Mouse (Mus musculus) forebrain, embryonic 14.5 days (tissue): ENCODE data around the gene 0610009B22Rik. TPM values are rescaled to one million over a fixed set of nuclear protein-coding genes. Genes with fewer than 3 reads are reported as not detected.
"Not testable (repeated sequence)": the region's sequence is repeated elsewhere in the genome, so short reads cannot be mapped to it uniquely, and the experiment has no call there.

ENCODE experiments used
- ATAC-seq: fragments of 200-750 bp; cut with Nextera tagmentation; 2 replicates; pipeline ENCODE4 v1.8.0; 2017; ENCODE audit warnings: mild to moderate bottlenecking, moderate library complexity
- DNase-seq: peaks from one replicate; pipeline ENCODE4 v3.0.0-alpha.2; 2015; ENCODE audit warnings: low spot score
- H3K27ac ChIP-seq: fragments of 300-500 bp; sonication (generic); 2 replicates; pipeline ENCODE4 v1.5.1; 2014; ENCODE audit warnings: low read depth, mild to moderate bottlenecking, control low read depth, low read length, moderate library complexity
- H3K27me3 ChIP-seq: fragments of 300-500 bp; sonication (generic); replicated peaks from 2 replicates; pipeline ENCODE4 v1.6.1; 2014; ENCODE audit warnings: low read length, control low read depth, mixed read lengths; ENCODE audit not compliant: control insufficient read depth, insufficient read depth
- H3K36me3 ChIP-seq: fragments of 300-500 bp; sonication (generic); 2 replicates; pipeline ENCODE4 v1.6.1; 2014; ENCODE audit warnings: low read length, control low read depth; ENCODE audit not compliant: control insufficient read depth, insufficient read depth
- H3K4me1 ChIP-seq: fragments of 300-500 bp; sonication (generic); 2 replicates; pipeline ENCODE4 v1.6.1; 2014; ENCODE audit warnings: antibody characterized with exemption, low read length, control low read depth; ENCODE audit not compliant: control insufficient read depth, insufficient read depth
- H3K4me2 ChIP-seq: fragments of 300-500 bp; sonication (generic); 2 replicates; pipeline ENCODE4 v1.6.1; 2014; ENCODE audit warnings: mild to moderate bottlenecking, control low read depth, low read length
- H3K4me3 ChIP-seq: fragments of 300-500 bp; sonication (generic); 2 replicates; pipeline ENCODE4 v1.5.1; 2014; ENCODE audit warnings: low read depth, low read length, control low read depth
- H3K9ac ChIP-seq: fragments of 300-500 bp; sonication (generic); 2 replicates; pipeline ENCODE4 v1.6.1; 2014; ENCODE audit warnings: mild to moderate bottlenecking, low read length, control low read depth, moderate library complexity
- H3K9me3 ChIP-seq: fragments of 300-500 bp; sonication (generic); replicated peaks from 2 replicates; pipeline ENCODE4 v1.6.1; 2016; ENCODE audit warnings: low read length, control low read depth, mixed read lengths; ENCODE audit not compliant: control insufficient read depth
- WGBS: fragments of 180-500 bp; shearing (Covaris S2); extraction: QIAGEN DNeasy Blood & Tissue Kit; methylation state at CpG from one replicate; pipeline ENCODE4 v1.1.7; 2014; 5-methylcytosine and 5-hydroxymethylcytosine counted together
- polyA plus RNA-seq: library from polyadenylated mRNA; unstranded; fragments of >200 nt; fragmentation: Nextera tagmentation; extraction: Ambion mirVana; gene quantifications from 2 replicates; pipeline ENCODE4 v1.2.1, GENCODE M21; 2014

Gene 0610009B22Rik
- polyA plus RNA-seq, 1 experiment from 2014 or later = 108 TPM

- Histone ChIP-seq H3K27ac (no peak overlapping the region), H3K4me2 (no peak overlapping the region), H3K4me3 (no peak overlapping the region), H3K9ac (no peak overlapping the region), H3K4me1 (no peaks in the 10 kb centered on the region), H3K27me3 (no peaks in the 10 kb centered on the region), H3K9me3 (no peaks in the 10 kb centered on the region), H3K36me3 (no peaks in the 10 kb centered on the region)
- no peak for ATAC-seq
- DNase-seq = no peak
- whole genome bisulfite sequencing = 73% methylated on average over 2 of the region's 2 CpGs
Measured at GRCm38 (mm10) chr11:51671376-51671775, 17.3 kb downstream of the 0610009B22Rik start.

- Histone ChIP-seq H3K4me3 (no peak overlapping the region), H3K27me3 (no peaks in the 10 kb centered on the region), H3K4me1 (no peaks in the 10 kb centered on the region), H3K36me3 (no peaks in the 10 kb centered on the region), H3K4me2 (no peak overlapping the region), H3K9ac (no peak overlapping the region), H3K9me3 (no peaks in the 10 kb centered on the region), H3K27ac (no peak overlapping the region)
- ATAC-seq (no peak), DNase-seq (no peak)
- WGBS = 93% methylated on average over 7 of the region's 7 CpGs
Measured at GRCm38 (mm10) chr11:51670846-51671245, 17.8 kb downstream of the 0610009B22Rik start.

GRCm38 (mm10) chr11:51664747-51665146 is 23.9 kb downstream of the 0610009B22Rik start:
- H3K4me2 ChIP-seq, ATAC-seq, H3K9ac ChIP-seq, H3K4me3 ChIP-seq, H3K27me3 ChIP-seq, H3K27ac ChIP-seq, H3K9me3 ChIP-seq, H3K36me3 ChIP-seq, DNase-seq, H3K4me1 ChIP-seq: not testable (repeated sequence)
- WGBS = 94% methylated on average over 7 of the region's 7 CpGs

DNA sequence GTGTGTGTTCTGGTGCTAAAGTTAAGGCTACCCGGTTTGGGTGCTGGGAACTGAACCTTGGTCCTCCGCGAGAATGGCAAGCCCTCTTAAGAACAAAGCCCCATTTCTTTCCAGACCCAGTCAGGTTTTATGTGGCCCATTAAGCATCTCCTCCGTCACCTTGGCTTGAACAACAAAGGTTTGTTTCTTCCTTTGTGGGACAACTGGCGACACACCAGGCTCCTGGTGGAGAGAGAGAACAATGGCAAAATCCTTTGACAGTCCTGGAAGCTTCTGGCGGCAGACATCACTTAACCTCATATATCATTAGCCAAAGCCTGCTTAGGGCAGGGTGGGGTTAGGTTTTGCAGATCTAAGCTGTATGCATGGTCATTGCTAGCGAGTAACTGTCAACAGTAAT is 26.0 kb downstream of the 0610009B22Rik start:
- no peak overlapping the region for H3K4me3 ChIP-seq
- no peak overlapping the region for H3K4me2 ChIP-seq
- H3K27me3 ChIP-seq = no peaks in the 10 kb centered on the region
- 64% methylated on average over 7 of the region's 7 CpGs for whole genome bisulfite sequencing
- H3K27ac ChIP-seq = no peak overlapping the region
- H3K9ac ChIP-seq = no peak overlapping the region
- DNase-seq = no peak
- ATAC-seq = no peak
- H3K9me3 ChIP-seq = no peaks in the 10 kb centered on the region
- H3K4me1 ChIP-seq = no peaks in the 10 kb centered on the region
- no peaks in the 10 kb centered on the region for H3K36me3 ChIP-seq

DNA sequence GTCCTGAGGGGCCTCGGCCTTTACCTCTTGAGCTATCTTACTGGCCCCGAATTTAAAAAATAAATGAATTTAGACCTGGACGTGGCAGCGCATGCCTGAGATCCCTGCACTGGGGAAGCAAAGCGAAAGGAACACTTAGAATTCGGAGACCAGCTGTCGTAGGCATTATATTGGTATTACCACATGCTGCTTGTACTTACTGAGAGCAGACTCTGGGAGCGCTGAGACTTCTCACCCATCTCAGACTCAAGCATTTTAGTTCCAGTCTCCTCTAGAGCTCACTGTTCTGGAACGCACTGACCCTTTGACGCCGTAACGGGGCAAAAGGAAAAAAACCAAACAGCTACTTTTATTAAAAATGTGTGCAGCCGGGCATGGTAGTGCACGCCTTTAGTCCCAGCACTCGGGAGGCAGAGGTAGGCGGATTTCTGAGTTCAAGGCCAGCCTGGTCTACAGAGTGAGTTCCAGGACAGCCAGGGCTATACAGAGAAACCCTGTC is 26.8 kb downstream of the 0610009B22Rik start:
- Histone ChIP-seq H3K4me1 (no peaks in the 10 kb centered on the region), H3K9ac (no peak overlapping the region), H3K9me3 (no peaks in the 10 kb centered on the region), H3K27me3 (no peaks in the 10 kb centered on the region), H3K36me3 (no peaks in the 10 kb centered on the region), H3K4me2 (no peak overlapping the region), H3K27ac (no peak overlapping the region), H3K4me3 (no peak overlapping the region)
- 85% methylated on average over 16 of the region's 16 CpGs for WGBS
- no peak for DNase-seq
- no peak for ATAC-seq

GRCm38 (mm10) chr11:51658705-51659104 is 30.0 kb downstream of the 0610009B22Rik start:
- H3K9ac ChIP-seq = no peak overlapping the region
- H3K4me1 ChIP-seq = no peaks in the 10 kb centered on the region
- H3K27ac ChIP-seq = no peak overlapping the region
- no peaks in the 10 kb centered on the region for H3K36me3 ChIP-seq
- 67% methylated on average over 6 of the region's 6 CpGs for WGBS
- no peak overlapping the region for H3K4me2 ChIP-seq
- no peak overlapping the region for H3K4me3 ChIP-seq
- no peak for ATAC-seq
- no peak for DNase-seq
- no peaks in the 10 kb centered on the region for H3K9me3 ChIP-seq
- H3K27me3 ChIP-seq = no peaks in the 10 kb centered on the region

DNA sequence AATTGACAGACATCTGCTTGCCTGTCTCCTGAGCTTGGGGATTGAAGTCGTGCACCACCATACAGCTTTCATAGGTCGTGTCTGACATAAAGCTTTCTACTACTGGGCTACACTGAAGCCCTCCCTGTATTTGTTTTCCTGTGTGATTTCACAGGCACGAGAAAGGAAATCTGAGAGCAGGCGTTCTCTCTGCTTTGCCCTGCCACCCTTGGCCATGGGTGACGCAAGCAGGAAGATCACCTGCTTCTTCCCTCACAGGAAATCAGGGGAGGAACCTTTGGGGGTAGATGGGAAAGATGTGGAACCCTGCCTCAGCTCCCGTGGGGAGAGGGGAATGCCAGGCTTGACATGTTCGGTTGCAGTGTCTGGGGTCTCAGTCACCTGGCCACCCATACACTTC is 30.4 kb downstream of the 0610009B22Rik start:
- no peak overlapping the region for H3K9ac ChIP-seq
- no peak overlapping the region for H3K4me3 ChIP-seq
- DNase-seq = no peak
- 78% methylated on average over 7 of the region's 7 CpGs for WGBS
- no peaks in the 10 kb centered on the region for H3K4me1 ChIP-seq
- no peaks in the 10 kb centered on the region for H3K9me3 ChIP-seq
- H3K4me2 ChIP-seq = no peak overlapping the region
- ATAC-seq = no peak
- H3K27ac ChIP-seq = no peak overlapping the region
- no peaks in the 10 kb centered on the region for H3K27me3 ChIP-seq
- no peaks in the 10 kb centered on the region for H3K36me3 ChIP-seq

DNA sequence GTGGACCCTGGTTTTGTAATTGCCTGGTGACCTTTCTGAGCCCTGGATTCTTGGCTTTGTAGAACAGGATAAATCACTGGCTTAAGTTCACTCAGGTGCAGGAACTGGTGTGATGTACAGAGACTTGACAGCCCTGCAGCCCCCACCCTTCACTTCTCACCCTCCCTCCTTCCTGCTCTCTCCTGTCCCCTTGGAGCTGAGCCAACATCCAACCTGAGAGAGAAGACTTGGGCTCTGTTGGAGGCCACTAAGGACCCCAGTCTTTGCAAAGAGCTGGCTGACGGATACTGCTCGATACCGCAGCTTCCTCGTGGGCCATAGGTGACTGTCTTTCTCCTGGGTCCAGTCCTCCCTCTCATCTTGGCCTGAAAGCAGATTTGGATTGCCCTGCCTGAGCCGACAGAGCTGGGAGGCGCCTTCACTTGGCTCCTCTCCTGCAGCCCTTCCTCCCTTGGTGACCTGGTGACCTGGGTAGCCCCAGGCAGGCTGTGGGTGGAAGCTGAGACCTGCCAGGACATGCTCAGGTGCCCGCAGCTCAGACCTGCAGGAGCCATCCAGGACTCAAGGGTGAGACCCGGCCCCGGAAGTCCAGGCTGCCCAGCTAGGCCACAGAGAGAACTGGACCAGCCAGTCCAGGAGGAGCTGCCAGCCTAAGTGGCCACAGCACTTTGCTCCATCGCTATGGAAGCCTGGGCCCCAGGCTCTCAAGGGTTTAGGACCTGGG is 31.7 kb downstream of the 0610009B22Rik start:
- Histone ChIP-seq H3K4me1 (no peaks in the 10 kb centered on the region), H3K4me3 (no peak overlapping the region), H3K9me3 (no peaks in the 10 kb centered on the region), H3K27me3 (no peaks in the 10 kb centered on the region), H3K36me3 (no peaks in the 10 kb centered on the region), H3K27ac (no peak overlapping the region), H3K9ac (no peak overlapping the region), H3K4me2 (no peak overlapping the region)
- no peak for ATAC-seq
- no peak for DNase-seq
- 84% methylated on average over 10 of the region's 10 CpGs for WGBS

DNA sequence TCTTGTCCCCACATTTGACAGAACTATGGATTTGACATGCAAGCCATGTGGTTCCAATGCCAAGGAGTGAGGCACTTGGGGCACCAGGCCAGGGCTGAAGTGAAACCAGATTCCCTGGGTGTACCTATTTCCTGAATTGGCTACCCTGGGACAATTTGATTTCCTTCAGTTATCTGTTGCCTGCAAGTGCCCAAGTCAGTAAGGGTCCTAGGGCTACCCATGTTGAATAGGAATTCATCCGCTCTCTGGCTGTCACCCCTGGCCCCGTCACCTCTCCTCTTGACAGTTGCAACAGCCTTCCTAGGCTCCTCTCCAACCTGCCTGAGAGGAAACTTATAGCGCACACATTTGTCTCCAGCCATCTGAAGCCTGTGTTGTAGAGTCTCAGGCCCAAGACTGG is 33.8 kb downstream of the 0610009B22Rik start:
- no peak overlapping the region for H3K9ac ChIP-seq
- WGBS = 87% methylated on average over 3 of the region's 3 CpGs

More for the DNA sequence above, 33.8 kb downstream of the 0610009B22Rik start:
- Histone ChIP-seq H3K36me3 (no peaks in the 10 kb centered on the region), H3K9me3 (no peaks in the 10 kb centered on the region), H3K4me2 (no peak overlapping the region), H3K27me3 (peaks cover 10% of the 10 kb centered on the region), H3K27ac (no peak overlapping the region), H3K4me3 (no peak overlapping the region), H3K4me1 (peaks cover 3% of the 10 kb centered on the region; the same call in 1 of the 2 replicates)
- no peak for ATAC-seq
- no peak for DNase-seq
